Mouse (Mus musculus) testis, postnatal 10 days (tissue): ENCODE measurements around the gene Arhgap23.

Experiments used
- DNase-seq: peaks from one replicate; pipeline ENCODE4 v3.0.0; 2021; ENCODE audit warnings: low spot score

The Arhgap23 gene

DNA sequence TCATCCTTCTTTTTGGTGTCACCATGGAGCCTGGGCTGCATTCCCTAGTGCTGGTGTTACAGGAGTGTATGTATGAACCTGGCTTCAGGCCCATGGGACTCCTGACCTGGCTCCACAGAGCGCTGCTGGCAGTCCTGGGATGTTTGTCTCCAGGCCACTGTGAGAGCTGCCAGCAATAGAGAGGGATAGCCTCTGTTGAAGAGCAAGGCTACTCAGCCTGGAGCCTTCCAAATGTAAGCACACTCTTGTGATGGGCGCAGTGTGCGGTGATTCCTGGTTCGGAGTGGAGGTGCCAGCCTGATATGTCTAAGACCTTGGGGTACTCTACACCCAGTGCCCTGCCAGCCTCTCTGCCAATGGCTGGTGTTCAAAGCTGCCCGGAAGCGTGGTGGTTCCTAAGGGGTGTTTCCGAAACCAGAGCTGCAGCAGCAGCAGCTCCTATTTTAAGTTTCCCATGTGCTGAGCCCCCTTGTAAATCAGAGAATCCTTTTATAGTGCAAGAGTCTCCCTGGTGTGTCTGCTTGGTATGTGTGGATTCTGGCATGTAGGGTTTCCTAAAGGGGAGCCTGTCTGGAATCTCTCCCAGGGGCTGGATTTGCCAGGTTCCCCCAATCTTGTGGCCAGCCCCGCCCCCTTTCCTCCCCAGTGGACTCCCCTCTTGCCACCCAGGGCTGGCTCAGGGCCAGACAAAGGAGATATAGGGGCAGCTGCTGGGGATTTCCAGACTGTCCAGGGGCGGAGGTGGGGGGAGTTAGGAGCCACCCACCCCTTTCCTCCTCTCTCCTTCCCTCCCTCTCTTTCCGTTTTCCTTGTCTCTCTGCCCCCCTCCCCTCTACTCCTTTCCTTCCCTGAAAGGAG, 9.0 kb upstream of the Arhgap23 start:
- DNase-seq, result peak; percentile 79

DNA sequence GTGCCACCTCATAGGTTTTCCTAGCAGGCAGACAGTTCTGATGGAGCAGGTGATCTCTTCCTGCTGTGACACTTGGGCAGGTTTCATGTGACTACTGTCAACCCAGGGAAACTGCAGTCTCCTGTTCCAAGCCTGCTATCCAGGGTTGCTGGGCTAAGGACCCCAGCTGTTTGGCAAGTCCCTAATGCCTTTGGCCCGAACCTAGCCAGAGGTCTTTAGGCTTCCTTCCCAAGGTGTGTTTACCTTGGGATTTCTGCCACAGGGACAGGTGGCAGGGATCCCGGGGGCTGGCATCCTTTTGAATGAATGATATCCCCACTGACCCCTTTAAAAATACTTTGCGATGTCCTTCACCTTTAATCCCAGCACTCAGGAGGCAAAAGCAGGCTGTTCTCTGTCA, 7.9 kb upstream of the Arhgap23 start:
- DNase-seq, result no peak

DNA sequence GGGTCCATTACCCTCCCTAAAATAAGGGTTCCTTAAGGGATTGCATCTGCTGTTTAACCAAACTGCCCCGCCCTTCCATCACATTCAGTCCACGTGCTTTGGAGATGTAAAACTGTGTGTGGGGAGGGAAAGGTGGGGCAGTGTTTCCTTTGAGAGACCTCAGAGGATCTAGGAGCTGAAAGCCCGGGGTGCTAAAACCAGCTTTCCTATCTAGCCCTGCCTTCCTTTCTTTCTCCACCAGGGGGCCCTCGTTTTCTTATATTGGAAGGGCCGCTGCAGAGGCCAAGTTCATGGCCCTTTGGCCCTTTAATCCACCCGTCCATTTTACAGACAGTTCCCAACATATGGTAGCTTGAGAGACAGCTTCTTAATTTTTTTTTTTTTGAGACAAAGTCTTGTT, 7.2 kb upstream of the Arhgap23 start:
- DNase-seq, result peak; percentile 88

DNA sequence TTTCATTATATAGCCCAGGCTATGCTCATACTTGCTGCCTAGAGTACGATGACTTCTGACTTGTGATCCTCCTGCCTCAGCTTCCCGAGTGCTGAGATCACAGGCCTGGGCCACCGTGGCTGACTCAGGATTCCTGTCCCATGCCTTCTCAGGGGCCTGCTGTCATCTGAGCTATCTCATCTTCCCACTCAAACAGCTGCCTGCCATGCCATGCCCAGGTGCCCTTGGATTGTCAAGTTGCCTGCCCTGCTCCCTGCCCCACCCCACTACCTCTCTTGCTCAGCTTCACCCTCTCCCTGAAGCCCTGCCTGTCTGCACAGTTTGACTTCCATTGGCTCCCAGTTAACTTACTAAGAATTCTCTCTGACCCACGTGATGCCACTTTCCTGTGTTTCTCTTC, 4.4 kb upstream of the Arhgap23 start:
- no peak for DNase-seq

DNA sequence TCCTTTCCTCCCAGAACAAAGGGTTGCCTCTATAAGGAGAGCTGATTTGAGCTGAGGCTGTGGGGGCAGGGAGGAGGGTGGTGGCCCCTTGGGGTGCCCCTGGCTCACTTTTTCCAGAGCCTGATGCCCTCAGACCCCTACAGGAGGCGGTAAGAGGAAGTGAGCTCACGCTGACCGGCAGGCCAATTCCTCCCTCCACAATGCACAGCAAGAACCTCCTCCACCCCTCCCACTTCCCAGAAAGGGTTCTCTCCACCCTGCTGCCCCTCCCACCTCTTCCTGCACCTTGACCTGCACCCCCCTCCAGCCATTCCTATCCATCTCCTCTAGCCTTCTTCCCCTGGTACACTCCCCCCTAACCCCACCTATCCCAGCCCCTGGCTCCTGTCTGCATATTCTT, 3.2 kb upstream of the Arhgap23 start:
- DNase-seq, result no peak

DNA sequence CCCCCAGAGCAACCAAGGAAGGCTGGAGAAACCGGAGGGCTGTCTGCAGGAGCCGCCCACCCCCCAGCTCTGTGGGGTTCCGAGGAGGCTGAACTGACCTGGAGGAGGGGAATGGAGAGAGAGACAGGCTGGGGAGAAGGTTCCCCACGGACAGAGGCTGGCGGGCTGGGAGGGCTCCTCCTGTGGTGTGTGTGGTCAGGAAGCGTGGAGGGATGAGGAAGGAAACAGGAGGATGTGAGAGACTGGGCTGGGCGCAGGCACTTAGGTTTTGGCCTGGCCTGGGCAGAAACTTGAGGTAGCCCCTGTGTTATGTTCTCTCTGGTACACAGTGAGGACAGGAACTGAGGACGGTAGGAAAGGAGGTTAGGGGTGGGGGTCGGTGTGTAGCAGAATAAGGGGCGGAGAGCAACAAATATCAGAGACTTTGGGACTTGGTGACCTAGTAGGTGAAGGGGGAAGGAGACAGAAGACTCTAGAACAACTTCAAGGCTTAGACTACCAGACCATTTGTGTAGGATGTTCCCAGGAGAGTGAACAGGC, 2.5 kb upstream of the Arhgap23 start:
- no peak for DNase-seq

DNA sequence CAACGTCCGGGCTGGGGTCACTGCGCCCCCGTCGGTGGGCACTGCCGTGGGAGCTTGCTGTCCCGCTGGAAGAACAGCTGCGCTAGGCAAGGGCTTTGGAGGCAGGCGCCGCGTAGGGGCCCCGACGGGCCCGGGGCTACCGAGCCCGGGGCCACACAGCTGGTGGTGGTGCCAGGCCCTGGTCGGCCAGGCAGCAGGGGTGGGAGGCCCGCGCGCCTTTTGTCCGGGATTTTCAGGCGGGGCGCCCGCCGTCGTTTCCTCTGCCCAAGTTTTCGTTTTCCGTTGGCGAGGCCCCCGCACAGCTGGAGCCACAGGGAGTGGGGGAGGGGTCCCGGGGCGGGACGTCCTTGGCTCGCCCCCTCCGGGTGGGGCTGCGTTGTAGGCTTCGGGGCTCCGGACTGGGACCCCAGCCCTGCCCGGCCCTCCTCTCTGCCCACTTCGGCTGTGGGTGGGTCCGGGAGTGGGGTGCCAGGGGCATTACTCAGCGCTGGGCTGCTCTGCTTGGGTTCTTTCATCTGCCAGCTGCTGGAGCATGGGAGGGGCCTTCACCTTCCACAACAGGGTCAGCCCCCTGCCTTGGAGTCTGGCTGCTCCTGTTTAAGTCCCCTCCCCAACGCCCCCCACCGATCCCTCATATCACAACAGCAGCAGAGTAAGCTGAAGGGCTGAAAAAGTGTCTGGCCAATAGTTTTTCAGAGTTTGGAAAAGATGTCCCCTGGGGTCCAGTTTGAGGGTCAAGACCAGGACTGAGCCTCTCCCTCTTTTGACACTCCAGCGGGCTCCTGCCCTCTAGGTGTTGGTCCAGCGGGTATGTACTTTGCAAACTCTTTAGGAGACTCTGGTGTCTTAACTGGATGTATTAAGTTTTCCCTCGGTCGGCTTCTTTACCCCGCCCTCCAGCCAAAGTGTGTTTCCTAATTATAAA, 641 bp downstream of the Arhgap23 start:
- DNase-seq, result peak; percentile 81

DNA sequence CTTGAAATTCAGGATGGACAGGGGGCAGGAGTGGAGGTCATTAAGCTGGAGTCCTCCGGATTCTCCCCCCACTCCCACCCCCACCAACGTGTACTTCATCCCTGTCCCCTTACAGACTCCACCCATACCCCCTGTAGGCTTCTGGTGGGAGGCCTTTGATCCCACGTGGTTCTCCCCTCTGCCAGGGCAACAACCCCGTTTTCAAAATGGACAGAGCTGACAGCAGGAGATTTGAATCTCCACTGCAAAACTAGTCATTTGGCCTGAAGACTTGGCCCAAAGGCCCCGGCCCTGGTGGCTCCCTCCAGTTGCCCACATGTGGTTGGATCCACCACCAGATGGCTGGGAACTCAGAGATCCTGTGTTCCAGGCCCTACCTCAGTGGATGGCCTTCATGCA, 1.3 kb downstream of the Arhgap23 start:
- no peak for DNase-seq

DNA sequence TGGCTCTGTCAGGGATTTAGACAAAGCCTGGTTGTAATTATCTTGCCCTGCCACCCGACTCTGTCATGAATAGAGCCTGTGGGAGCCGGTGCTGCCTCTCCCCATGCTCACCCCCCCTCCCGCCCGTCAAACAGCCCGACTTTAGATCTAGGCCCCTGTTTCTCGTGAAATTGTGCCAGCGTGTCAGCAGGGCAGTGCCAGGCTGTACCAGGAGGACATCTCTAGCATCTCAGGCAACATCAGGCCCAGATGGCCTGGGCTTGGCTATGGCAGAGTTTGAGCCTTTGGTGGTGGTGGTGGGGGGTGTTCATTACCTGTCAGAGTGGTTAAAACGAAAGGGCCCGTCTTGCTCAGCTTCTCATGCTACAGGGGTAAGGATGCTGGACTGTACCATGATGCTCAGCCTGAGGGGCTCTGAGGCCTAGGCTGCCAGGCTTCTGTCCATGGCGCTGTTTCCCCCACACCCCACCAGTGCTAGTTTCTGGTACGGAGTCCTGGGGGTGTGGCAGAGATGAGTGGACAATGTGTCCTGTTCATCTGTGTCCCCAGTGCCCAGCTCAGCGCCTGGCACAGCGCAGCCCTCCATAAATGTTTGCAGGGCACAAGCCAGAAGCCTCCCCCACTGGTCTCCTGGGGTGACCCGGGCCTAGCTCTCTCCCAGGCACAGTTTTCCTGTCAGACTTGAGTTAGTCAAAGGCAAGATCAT, 3.7 kb downstream of the Arhgap23 start:
- peak; percentile 49 for DNase-seq

DNA sequence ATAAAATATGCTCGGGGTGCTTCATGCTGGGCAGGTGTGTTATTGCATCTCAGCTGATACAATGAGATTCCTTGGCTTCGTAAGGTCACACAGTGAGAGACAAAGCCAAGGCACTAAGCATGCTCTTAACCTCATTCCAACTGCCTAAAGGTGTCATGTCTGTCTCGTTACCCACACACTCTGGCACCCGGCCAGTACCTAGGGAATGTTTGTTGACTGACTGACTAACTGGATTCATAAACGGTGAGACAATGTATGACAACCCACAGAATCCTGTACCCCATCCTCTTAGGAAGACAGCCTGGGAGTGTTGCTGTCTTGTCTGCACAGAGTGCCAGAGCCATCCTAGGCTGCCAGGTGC, 4.2 kb downstream of the Arhgap23 start:
- peak; percentile 63 for DNase-seq

DNA sequence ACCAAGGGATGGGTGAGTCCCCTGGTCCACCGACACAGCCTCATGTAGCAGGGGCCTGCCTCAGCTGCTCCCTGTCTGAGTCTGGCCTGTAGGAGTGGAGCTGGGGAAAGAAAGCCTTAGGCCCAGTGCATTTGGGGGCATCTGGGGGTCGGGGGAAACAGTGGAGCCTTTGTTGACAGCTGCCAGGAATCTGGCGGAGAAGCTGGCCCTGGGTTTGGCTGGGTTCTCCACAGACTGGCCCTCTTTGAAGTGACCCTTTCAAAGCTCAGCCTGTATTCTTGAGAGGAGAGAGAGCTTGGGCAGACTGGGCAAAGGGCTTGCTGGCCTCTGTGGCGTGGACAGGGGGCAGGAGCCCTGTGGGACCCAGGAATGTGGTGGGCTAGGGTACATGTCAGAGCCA, 7.2 kb downstream of the Arhgap23 start:
- peak; percentile 37 for DNase-seq

DNA sequence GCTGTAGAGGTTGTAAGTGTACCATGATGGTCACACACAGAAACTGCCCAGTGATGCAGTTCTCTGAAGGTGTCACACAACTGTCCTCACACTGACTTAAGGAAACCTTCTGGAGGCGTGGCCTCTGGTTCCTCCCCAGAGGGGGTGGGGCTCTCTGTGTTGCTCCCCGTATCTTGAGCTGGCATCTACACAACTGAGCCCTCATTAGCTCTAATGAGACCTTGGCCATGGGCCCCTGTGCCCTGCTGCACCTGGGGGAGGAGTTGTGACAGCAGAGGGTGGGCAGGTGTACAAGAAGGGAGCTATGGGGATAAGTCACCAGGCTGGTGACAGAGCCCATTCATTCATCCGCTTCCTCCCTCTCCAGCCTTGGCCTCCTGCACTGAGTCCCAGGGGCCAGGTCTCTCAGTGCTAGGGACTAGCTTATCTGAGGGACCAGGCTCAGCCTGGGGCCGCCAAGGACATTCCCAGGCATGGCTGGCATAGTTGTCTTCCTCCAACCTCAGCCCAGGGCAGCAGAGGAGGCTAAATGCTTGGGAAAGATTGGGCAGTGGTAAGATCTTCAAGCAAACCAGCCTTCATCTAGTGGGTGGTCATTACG, 8.9 kb downstream of the Arhgap23 start:
- no peak for DNase-seq

DNA sequence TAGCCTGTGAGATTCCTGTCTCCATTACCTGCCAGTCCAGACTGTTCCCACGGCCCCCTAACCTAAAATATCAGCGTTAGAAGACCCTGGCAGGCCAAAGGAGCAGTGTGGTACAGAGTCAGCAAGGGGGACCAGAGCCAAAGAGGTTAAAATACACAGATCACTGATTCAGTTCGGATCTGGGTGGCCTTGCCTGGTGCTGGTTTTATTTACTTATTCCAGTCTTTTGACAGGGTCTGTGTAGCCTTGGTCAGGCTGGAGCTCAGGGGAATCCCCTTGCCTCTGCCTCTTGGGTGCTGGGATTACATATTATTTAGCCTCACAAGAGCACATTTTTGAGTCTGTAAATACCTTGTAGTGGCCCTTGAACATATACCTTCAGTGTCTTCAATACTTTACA, 9.5 kb downstream of the Arhgap23 start:
- no peak for DNase-seq

DNA sequence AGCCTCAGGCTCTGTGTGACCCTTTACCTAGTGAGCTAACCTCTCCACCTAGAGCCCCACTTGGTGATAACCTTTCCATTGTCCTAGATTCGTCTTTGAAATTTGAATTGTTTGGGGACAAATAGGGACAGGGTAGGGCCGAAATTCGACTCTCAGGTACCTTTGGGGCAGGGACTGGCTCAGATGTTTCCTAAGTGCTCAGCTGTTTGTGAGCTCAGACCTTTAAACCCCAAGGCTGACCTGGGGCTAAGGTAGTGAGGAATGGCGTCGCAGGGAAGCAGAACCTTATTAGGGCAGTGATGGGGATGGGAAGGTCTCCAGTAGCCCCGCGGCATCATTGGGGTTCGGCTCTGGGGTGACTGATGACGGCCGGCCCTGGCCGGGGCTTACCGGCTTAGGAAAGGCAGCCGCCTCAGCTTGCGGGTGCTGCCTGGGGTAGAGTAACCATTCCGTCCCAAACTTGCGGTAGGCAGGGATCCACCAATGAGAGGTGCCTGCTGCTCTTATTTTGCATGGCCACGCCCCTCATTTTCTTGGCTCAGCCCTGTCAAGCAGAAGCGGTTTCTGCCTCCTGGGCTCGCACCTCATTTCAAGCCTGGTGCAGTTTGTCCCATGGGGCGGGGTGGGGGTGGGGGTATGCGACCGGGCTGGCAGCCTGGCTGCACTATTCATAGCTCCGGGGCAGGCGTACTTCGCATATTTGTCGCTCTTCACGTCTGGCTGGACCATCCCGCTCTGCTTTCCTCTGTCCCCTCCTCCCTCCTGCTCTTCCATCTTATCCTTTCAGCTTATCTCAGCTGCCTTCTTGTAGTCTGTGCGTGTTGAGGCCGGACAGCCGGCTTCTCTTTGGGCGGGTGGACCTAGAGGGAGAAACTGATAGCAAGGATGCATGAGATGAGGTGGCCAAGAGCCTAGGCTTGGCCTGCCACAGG, 12.7 kb downstream of the Arhgap23 start:
- DNase-seq, result peak; percentile 81

DNA sequence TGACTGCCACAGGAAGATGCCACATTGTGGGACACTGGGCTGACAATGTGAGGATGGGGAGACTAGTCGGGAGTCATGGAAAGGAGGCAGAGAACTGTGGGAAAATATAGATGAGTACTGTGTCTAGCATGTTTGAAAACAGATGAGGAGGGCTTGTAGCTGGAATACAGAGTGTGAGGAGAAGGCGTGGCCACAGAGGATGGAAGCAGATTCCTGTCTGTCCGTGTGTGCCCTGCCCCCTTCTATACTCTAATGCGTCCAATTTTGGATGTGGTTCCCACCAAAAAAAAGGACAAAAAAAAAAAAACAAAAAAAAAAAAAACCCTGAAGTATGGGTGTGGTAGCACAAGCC, 13.4 kb downstream of the Arhgap23 start:
- DNase-seq, result no peak

DNA sequence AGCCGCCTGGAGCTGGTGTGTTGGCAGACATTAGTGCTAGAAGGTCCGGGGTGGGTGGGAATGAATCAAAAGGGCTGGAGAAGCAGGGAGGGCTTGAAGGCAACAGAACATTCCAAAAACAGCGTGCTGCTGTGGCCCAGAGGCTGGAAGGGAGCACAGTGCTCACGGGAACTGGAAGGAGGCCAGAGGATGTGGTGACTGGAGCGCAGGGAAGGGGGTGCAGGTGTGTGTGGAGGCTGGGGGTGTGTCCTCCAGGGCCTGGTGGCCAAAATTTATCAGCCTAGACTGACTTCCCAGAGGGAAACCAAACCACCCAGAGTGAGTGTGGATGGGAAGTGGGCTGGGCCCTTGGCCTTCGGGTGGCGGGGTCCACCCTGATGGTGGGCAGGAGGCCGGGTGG, 14.3 kb downstream of the Arhgap23 start:
- no peak for DNase-seq

DNA sequence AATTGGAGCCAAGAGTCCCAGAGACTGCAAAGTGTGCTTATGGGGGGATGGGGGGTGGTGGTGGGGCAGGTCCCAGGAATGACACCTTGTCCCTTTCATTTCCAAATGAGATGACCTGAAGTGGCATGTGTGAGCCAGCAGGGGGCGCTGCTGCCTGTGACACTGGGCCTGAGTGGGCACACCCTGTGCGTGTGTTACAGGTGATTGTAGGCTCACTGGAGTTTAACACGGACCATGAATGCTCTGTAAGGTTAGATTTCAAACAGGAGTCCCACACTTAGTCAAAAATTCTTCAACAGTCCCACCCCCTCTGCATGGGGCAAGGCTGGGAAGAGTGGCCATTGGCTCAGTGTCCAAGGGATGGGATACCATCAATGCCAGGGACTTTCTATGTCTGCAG, 16.7 kb downstream of the Arhgap23 start:
- DNase-seq, result peak; percentile 82

DNA sequence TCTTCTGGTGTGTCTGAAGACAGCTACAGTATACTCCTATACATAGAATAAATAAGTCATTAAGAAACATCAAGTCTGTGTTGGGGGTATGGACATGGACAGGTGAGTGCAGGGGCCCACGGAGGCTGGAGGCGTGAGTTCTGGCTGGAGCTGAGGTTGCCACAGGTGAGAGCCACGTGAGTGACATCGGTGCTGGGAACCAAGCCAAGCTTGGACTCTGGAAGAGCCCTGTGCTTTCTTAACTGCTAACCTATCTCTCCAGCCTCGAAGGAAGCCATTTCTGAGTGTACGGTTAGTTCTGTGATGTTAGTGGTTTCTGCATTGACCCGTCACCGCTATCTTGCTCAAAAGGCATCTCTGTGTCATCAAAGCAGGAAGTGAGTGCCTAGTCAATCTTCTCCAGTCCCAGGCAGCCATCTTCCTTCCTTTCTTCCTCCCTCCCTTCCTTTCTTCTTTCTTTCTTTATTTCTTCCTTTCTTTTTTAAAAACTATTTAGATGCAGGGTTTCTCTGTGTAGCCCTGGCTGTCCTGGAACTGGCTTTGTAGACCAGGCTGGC, 17.7 kb downstream of the Arhgap23 start:
- peak; percentile 46 for DNase-seq

DNA sequence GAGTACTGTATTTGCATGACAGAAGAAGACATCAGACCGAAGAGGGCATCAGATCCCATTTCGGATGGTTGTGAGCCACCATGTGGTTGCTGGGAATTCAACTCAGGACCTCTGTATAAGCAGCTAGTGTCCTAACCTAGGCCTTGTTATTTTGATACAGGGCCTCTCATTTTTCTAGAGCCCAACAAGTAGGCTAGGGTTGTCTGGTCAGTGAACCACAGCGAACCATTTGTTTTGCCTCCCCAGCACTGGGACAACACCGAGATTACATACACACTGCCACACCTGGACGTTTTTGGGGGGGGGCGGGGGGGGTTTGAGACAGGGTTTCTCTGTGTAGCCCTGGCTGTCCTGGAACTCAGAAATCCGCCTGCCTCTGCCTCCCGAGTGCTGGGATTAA, 18.8 kb downstream of the Arhgap23 start:
- no peak for DNase-seq

DNA sequence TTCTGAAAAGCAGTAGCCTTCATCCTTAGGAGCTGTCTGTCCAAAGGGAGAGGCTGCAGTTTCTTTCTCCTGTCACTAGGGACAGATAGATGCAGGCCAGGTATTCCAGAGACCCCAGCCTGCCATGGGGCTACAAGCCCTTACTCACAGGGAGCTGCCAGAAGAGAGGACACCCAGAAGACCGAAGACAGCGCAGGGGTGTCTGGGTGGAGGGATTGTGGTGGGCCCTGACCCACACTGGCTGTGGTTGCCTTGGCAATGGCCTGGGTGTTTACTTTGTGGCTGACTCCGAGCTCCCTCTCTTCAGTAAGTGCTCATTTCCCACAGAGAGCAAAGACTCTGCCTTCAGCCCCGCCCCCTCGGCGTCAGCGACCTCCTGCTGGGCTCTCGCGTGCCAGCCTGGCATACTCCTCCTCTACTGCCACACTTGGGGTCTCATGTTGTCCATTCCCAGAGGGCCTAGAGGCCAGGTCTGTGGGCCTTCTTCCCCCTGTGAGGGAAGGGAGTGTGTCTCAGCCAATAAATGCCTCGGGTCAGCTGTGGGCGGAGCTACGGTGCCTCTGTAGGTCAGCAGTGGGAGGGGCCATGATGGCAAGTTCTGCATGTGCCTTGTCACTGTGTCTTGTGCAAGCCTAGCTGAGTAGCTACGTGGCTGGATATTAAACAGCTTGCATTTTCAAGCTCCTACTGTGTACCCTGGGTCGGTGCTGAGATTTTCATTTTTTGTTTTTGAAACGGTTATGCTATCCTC, 19.5 kb downstream of the Arhgap23 start:
- peak; percentile 87 for DNase-seq
